Mouse (Mus musculus): Measurements from ENCODE around the gene Ankrd52. TPM values are rescaled to one million over a fixed set of nuclear protein-coding genes. Genes with fewer than 3 reads are reported as not detected.

The Ankrd52 gene
- polyA plus RNA-seq, 1 experiment from 2014 or later: 9.3 TPM

GRCm38 (mm10) chr10:128454471-128454870 is 77.6 kb downstream of the Ankrd52 start:
- Histone ChIP-seq H3K9me3 (replicated peaks) (no peaks in the 10 kb centered on the region), H3K27ac (no peak overlapping the region), H3K9ac (no peak overlapping the region), H3K27me3 (replicated peaks) (no peaks in the 10 kb centered on the region; the same call in 1 of the 2 replicates), H3K36me3 (no peaks in the 10 kb centered on the region), H3K4me3 (no peak overlapping the region), H3K4me1 (peaks cover 13% of the 10 kb centered on the region; the same call in 1 of the 2 replicates), H3K4me2 (no peak overlapping the region)
- 60% methylated on average over 3 of the region's 3 CpGs for WGBS (ENCODE audit: insufficient replicate concordance)
- no peak for ATAC-seq

- H3K27me3 ChIP-seq (replicated peaks): no peaks in the 10 kb centered on the region; the same call in 1 of the 2 replicates
- ATAC-seq: no peak
- no peak overlapping the region for H3K4me3 ChIP-seq
- H3K27ac ChIP-seq: no peak overlapping the region
- 4% methylated on average over 6 of the region's 6 CpGs for WGBS (ENCODE audit: insufficient replicate concordance)
- peaks cover 16% of the 10 kb centered on the region for H3K4me1 ChIP-seq
- H3K9me3 ChIP-seq (replicated peaks): no peaks in the 10 kb centered on the region
- H3K4me2 ChIP-seq: peak overlapping the region; percentile 41
- no peaks in the 10 kb centered on the region for H3K36me3 ChIP-seq
- H3K9ac ChIP-seq: no peak overlapping the region
Measured at GRCm38 (mm10) chr10:128455280-128455679, 78.4 kb downstream of the Ankrd52 start.

GRCm38 (mm10) chr10:128457676-128458075 is 80.8 kb downstream of the Ankrd52 start:
- H3K4me3 ChIP-seq: no peak overlapping the region
- no peak overlapping the region for H3K9ac ChIP-seq
- H3K36me3 ChIP-seq: peaks cover 18% of the 10 kb centered on the region
- peak overlapping the region; percentile 93; the same call in 1 of the 2 replicates for H3K4me2 ChIP-seq
- no peak overlapping the region for H3K27ac ChIP-seq
- WGBS (ENCODE audit: insufficient replicate concordance): 83% methylated on average over 6 of the region's 6 CpGs
- H3K4me1 ChIP-seq: peaks cover 26% of the 10 kb centered on the region
- ATAC-seq: no peak
- no peaks in the 10 kb centered on the region for H3K27me3 ChIP-seq (replicated peaks)
- no peaks in the 10 kb centered on the region for H3K9me3 ChIP-seq (replicated peaks)

Small RNA genes lying within 50 kb of the gene (microRNA-seq; reads per million reads assigned to microRNA genes)
- gene Gm25361 (not detected), gene Gm26308 (not detected), gene Mir6914 (not detected), gene Mir6915 (1.1 reads per million), gene Mir8105 (1.1 reads per million)

Other genes starting within 250 kb of the Ankrd52 start
- gene Rbms2, start 196.8 kb upstream of the Ankrd52 start, polyA plus RNA-seq (2016; fragmentation: Nextera tagmentation; extraction: Ambion mirVana): 8.7 and 10.1 TPM in 2 replicates
- gene Gls2, start 182.7 kb upstream of the Ankrd52 start, polyA plus RNA-seq (2016; fragmentation: Nextera tagmentation; extraction: Ambion mirVana): 1.8 and 2.8 TPM in 2 replicates
- gene Spryd4, start 165.3 kb upstream of the Ankrd52 start, polyA plus RNA-seq (2016; fragmentation: Nextera tagmentation; extraction: Ambion mirVana): 24.1 and 25.1 TPM in 2 replicates
- gene Mip, start 151.3 kb upstream of the Ankrd52 start, polyA plus RNA-seq (2016; fragmentation: Nextera tagmentation; extraction: Ambion mirVana): not detected in 2 replicates
- gene Timeless, start 145.1 kb upstream of the Ankrd52 start, polyA plus RNA-seq (2016; fragmentation: Nextera tagmentation; extraction: Ambion mirVana): 45.2 and 46.5 TPM in 2 replicates
- gene Apon, start 123.0 kb upstream of the Ankrd52 start, polyA plus RNA-seq (2016; fragmentation: Nextera tagmentation; extraction: Ambion mirVana): 0.31 and 0.51 TPM in 2 replicates
- gene Apof, start 108.4 kb upstream of the Ankrd52 start, polyA plus RNA-seq (2016; fragmentation: Nextera tagmentation; extraction: Ambion mirVana): 27.2 and 28.2 TPM in 2 replicates
- 8.4 and 8.8 TPM in 2 replicates for gene Stat2, start 106.6 kb upstream of the Ankrd52 start, polyA plus RNA-seq (2016; fragmentation: Nextera tagmentation; extraction: Ambion mirVana)
- gene Il23a, start 78.4 kb upstream of the Ankrd52 start, polyA plus RNA-seq (2016; fragmentation: Nextera tagmentation; extraction: Ambion mirVana): not detected in 2 replicates
- gene Pan2, start 73.8 kb upstream of the Ankrd52 start, polyA plus RNA-seq (2016; fragmentation: Nextera tagmentation; extraction: Ambion mirVana): 17.9 and 18.3 TPM in 2 replicates
- 107 and 114 TPM in 2 replicates for gene Cnpy2, start 54.7 kb upstream of the Ankrd52 start, polyA plus RNA-seq (2016; fragmentation: Nextera tagmentation; extraction: Ambion mirVana)
- 183 and 187 TPM in 2 replicates for gene Cs, start 39.4 kb upstream of the Ankrd52 start, polyA plus RNA-seq (2016; fragmentation: Nextera tagmentation; extraction: Ambion mirVana)
- 8.7 and 8.9 TPM in 2 replicates for gene Coq10a, start 8.1 kb upstream of the Ankrd52 start, polyA plus RNA-seq (2016; fragmentation: Nextera tagmentation; extraction: Ambion mirVana)
- gene Slc39a5, start 24.1 kb downstream of the Ankrd52 start, polyA plus RNA-seq (2016; fragmentation: Nextera tagmentation; extraction: Ambion mirVana): 22.7 and 23.0 TPM in 2 replicates
- gene Nabp2, start 34.4 kb downstream of the Ankrd52 start, polyA plus RNA-seq (2016; fragmentation: Nextera tagmentation; extraction: Ambion mirVana): 64.1 and 66.1 TPM in 2 replicates
- 14.2 and 14.8 TPM in 2 replicates for gene Rnf41, start 34.5 kb downstream of the Ankrd52 start, polyA plus RNA-seq (2016; fragmentation: Nextera tagmentation; extraction: Ambion mirVana)
- gene Smarcc2, start 82.1 kb downstream of the Ankrd52 start, polyA plus RNA-seq (2016; fragmentation: Nextera tagmentation; extraction: Ambion mirVana): 34.9 and 40.3 TPM in 2 replicates
- gene Myl6, start 117.0 kb downstream of the Ankrd52 start, polyA plus RNA-seq (2016; fragmentation: Nextera tagmentation; extraction: Ambion mirVana): 533 and 540 TPM in 2 replicates
- gene Myl6b, start 121.6 kb downstream of the Ankrd52 start, polyA plus RNA-seq (2016; fragmentation: Nextera tagmentation; extraction: Ambion mirVana): 1.3 and 1.6 TPM in 2 replicates
- 15.0 and 16.0 TPM in 2 replicates for gene Esyt1, start 148.8 kb downstream of the Ankrd52 start, polyA plus RNA-seq (2016; fragmentation: Nextera tagmentation; extraction: Ambion mirVana)
- gene Zc3h10, start 170.7 kb downstream of the Ankrd52 start, polyA plus RNA-seq (2016; fragmentation: Nextera tagmentation; extraction: Ambion mirVana): 7.7 and 8.1 TPM in 2 replicates
- gene Rpl41, start 172.2 kb downstream of the Ankrd52 start, polyA plus RNA-seq (2016; fragmentation: Nextera tagmentation; extraction: Ambion mirVana): 2,924 and 3,037 TPM in 2 replicates
- gene Pa2g4, start 188.9 kb downstream of the Ankrd52 start, polyA plus RNA-seq (2016; fragmentation: Nextera tagmentation; extraction: Ambion mirVana): 233 and 242 TPM in 2 replicates
- 1.8 TPM in 2 replicates for gene Erbb3, start 212.5 kb downstream of the Ankrd52 start, polyA plus RNA-seq (2016; fragmentation: Nextera tagmentation; extraction: Ambion mirVana)
- 555 and 561 TPM in 2 replicates for gene Rps26, start 249.6 kb downstream of the Ankrd52 start, polyA plus RNA-seq (2016; fragmentation: Nextera tagmentation; extraction: Ambion mirVana)

All from liver, embryonic 12.5 days (tissue).